Mouse (Mus musculus) neutrophil, adult 65 days (primary cell): ENCODE data around the gene Epb41. TPM values are rescaled to one million over a fixed set of nuclear protein-coding genes. Genes with fewer than 3 reads are reported as not detected.

Source experiments
- total RNA-seq: library from RNA; stranded (reverse); gene quantifications from 2 replicates; pipeline ENCODE4 v1.2.4, GENCODE M21; 2023

Epb41 gene
- total RNA-seq = 62.6 and 66.6 TPM in 2 replicates

GRCm38 (mm10) chr4:132074933-132075769 lies at the start of gene Epb41:
Gene Epb41, minus strand, starts transcription at chr4:132075321.

GRCm38 (mm10) chr4:132074077-132074932 lies 816 bp downstream of the Epb41 start, which contains the start of gene Gm10300:
Gene Gm10300, plus strand, starts transcription at chr4:132074697.

GRCm38 (mm10) chr4:131921461-131922346 lies 153.4 kb downstream of the Epb41 start, which contains the start of gene Tmem200b:
Gene Tmem200b, plus strand, starts transcription at chr4:131921771.

Other genes with a start within 250 kb of the Epb41 start
- 2.6 and 3.5 TPM in 2 replicates for gene Ptpru, start 237.0 kb downstream of the Epb41 start, total RNA-seq
- 5.0 and 6.1 TPM in 2 replicates for gene Mecr, start 231.9 kb downstream of the Epb41 start, total RNA-seq
- 55.9 and 78.9 TPM in 2 replicates for gene Srsf4, start 201.7 kb downstream of the Epb41 start, total RNA-seq
- gene Tmem200b, start 153.6 kb downstream of the Epb41 start, total RNA-seq = not detected in 2 replicates
- gene Gm10300, start 624 bp downstream of the Epb41 start, total RNA-seq = 0.23 TPM in 1 of 2 replicates, not detected in the other
- gene Oprd1, start 69.2 kb upstream of the Epb41 start, total RNA-seq = not detected in 2 replicates
- 39.0 and 46.9 TPM in 2 replicates for gene Ythdf2, start 137.0 kb upstream of the Epb41 start, total RNA-seq
- gene Gmeb1, start 186.3 kb upstream of the Epb41 start, total RNA-seq = 28.8 and 41.7 TPM in 2 replicates
- 30.0 and 35.4 TPM in 2 replicates for gene Taf12, start 199.1 kb upstream of the Epb41 start, total RNA-seq
- gene Rab42, start 228.1 kb upstream of the Epb41 start, total RNA-seq = not detected in 2 replicates